Mouse (Mus musculus) stomach, postnatal 0 days (tissue): ENCODE results near the gene Teddm1a. TPM values are rescaled to one million over a fixed set of nuclear protein-coding genes. Genes with fewer than 3 reads are reported as not detected.

Experiments used
- ATAC-seq: fragments of 200-750 bp; cut with Nextera tagmentation; 2 replicates; pipeline ENCODE4 v1.8.0; 2017; ENCODE audit not compliant: low FRiP score, low TSS enrichment
- DNase-seq: peaks from one replicate; pipeline ENCODE4 v3.0.0-alpha.2; 2016; ENCODE audit warnings: low spot score
- H3K27ac ChIP-seq: fragments of 300-500 bp; sonication (generic); replicated peaks from 2 replicates; pipeline ENCODE4 v1.5.1; 2014; ENCODE audit warnings: mild to moderate bottlenecking, control low read depth
- H3K27me3 ChIP-seq: fragments of 300-500 bp; sonication (generic); 2 replicates; pipeline ENCODE4 v1.6.1; 2014; ENCODE audit warnings: low read length; ENCODE audit not compliant: control insufficient read depth, insufficient read depth
- H3K36me3 ChIP-seq: fragments of 300-500 bp; sonication (generic); 2 replicates; pipeline ENCODE4 v1.6.1; 2014; ENCODE audit warnings: low read length, mixed read lengths; ENCODE audit not compliant: control insufficient read depth, insufficient read depth
- H3K4me1 ChIP-seq: fragments of 300-500 bp; sonication (generic); replicated peaks from 2 replicates; pipeline ENCODE4 v1.6.1; 2014; ENCODE audit warnings: antibody characterized with exemption; ENCODE audit not compliant: control insufficient read depth, insufficient read depth
- H3K4me2 ChIP-seq: fragments of 300-500 bp; sonication (generic); replicated peaks from 2 replicates; pipeline ENCODE4 v1.6.1; 2014; ENCODE audit warnings: low read depth, mild to moderate bottlenecking, control low read depth, moderate library complexity
- H3K4me3 ChIP-seq: fragments of 300-500 bp; sonication (generic); 2 replicates; pipeline ENCODE4 v1.5.1; 2014; ENCODE audit warnings: low read depth, low read length, control low read depth
- H3K9ac ChIP-seq: fragments of 300-500 bp; sonication (generic); 2 replicates; pipeline ENCODE4 v1.6.1; 2014; ENCODE audit warnings: mild to moderate bottlenecking, low read length, control low read depth, mixed read lengths
- H3K9me3 ChIP-seq: fragments of 300-500 bp; sonication (generic); 2 replicates; pipeline ENCODE4 v1.6.1; 2016; ENCODE audit warnings: low read length; ENCODE audit not compliant: control insufficient read depth
- CTCF ChIP-seq: IDR thresholded peaks from 2 replicates; pipeline ENCODE4 v1.5.1; 2016; ENCODE audit warnings: antibody characterized with exemption, low read depth, mild to moderate bottlenecking, moderate library complexity
- EP300 ChIP-seq: optimal IDR thresholded peaks from 2 replicates; pipeline ENCODE3; 2016; ENCODE audit warnings: antibody characterized with exemption
- WGBS: fragments of 180-500 bp; shearing (Covaris S2); extraction: QIAGEN DNeasy Blood & Tissue Kit; methylation state at CpG from one replicate; pipeline ENCODE4 v1.1.7; 2014; 5-methylcytosine and 5-hydroxymethylcytosine counted together
- polyA plus RNA-seq: library from polyadenylated mRNA; unstranded; fragments of >200 nt; fragmentation: Nextera tagmentation; extraction: Ambion mirVana; gene quantifications from 2 replicates; pipeline ENCODE4 v1.2.1, GENCODE M21; 2015

Teddm1a gene
- polyA plus RNA-seq, 1 experiment from 2014 or later, result not detected

DNA sequence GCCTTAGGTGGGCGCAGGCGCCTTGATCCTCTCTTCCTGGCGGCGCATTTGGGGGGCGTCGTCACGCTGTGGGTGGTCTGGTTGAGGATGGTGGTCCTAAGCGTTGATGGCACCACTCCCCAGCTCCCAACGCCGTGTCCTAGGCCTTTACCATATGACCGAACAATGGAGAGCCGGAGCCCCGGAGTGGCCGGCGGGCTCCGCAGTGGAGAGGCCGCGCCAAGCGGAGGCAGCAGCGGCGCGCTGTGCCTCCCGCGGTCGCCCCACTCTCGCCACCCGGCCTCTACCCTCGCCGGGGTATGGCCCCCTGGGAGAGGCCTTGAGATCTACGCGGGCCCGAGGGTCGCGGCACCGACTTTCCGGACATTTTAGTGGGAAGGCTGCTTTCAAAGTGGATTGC lies 8.8 kb downstream of the Teddm1a start:
- ATAC-seq (peak; percentile 10), DNase-seq (no peak)
- H3K27ac ChIP-seq, result peak overlapping the region; percentile 97
- peak overlapping the region; percentile 98 for H3K4me3 ChIP-seq
- H3K9ac ChIP-seq, result peak overlapping the region; percentile 98
- no peaks in the 10 kb centered on the region for H3K9me3 ChIP-seq
- H3K27me3 ChIP-seq, result no peaks in the 10 kb centered on the region
- H3K4me2 ChIP-seq, result peak overlapping the region; percentile 72
- under 1% methylated on average over 36 of the region's 36 CpGs for WGBS
- H3K4me1 ChIP-seq, result peaks cover 3% of the 10 kb centered on the region
- TF ChIP-seq CTCF (no peak), EP300 (no peak)
- peaks cover 20% of the 10 kb centered on the region; the same call in 1 of the 2 replicates for H3K36me3 ChIP-seq

DNA sequence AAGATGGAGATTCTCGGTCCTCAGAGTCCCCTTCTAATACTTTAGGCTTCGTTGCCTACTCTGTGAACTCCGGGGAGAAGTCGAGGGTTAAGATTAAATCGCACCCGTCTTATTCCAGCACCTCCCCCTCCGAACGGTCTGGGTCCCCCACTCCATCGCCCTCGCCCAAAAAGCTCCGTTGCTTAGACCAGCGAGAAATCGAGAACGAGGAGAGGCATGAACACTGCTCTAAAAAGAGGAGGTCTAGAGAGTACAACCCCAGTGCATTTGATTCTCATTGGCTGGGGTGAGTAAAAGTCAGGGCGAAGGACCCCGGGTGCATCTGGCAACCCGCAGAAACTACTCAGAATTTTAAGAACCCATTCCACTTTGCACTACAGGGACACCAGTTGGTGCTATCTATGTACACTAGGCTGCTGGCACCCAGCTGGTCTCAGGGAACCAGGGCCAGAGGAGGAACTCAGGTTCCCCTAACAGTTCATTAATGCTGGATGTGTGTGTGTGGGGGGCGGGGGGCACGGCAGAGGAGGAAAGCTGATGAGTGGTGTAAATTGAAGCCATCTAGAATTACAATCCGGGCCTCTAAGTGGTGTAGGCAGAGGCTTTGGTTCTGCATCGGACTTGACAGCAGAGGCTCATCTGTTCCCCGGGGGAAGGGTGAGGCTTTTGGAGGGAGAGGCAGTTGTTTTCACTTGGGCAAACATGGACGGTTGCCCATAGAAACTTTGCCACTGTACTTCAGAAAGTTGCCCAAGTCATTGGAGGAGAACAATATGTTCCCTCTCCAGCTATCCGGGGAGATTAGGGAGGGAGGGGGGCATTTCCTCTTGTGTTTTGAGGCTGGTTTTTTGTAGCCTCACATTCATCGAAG lies 9.6 kb downstream of the Teddm1a start:
- Histone ChIP-seq H3K27ac (peak overlapping the region; percentile 97), H3K9me3 (no peaks in the 10 kb centered on the region), H3K9ac (peak overlapping the region; percentile 98), H3K4me2 (peak overlapping the region; percentile 72), H3K4me3 (peak overlapping the region; percentile 98), H3K36me3 (peaks cover 24% of the 10 kb centered on the region; the same call in 1 of the 2 replicates), H3K27me3 (no peaks in the 10 kb centered on the region), H3K4me1 (peaks cover 3% of the 10 kb centered on the region)
- TF ChIP-seq EP300 (no peak), CTCF (no peak)
- DNase-seq (peak; percentile 52), ATAC-seq (no peak)
- 1% methylated on average over 25 of the region's 25 CpGs for WGBS

DNA sequence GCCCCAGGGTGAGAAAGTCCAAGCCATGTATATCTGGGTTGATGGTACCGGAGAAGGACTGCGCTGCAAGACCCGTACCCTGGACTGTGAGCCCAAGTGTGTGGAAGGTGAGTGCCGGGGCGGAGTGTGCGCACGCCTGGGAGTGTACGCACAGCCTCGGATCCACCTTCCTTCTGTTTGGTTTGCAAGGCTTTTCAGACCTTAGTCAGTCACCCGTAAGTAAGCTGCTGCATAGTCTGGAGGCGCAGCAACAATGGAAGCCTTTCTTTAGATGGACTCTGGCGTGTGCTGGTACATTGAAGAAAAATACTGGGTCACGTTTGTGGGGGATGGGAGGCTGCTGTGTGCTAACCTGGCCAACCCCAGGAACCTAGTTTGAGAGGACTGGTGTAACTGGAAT lies 11.5 kb downstream of the Teddm1a start:
- TF ChIP-seq CTCF, result no peak
- no peak for TF ChIP-seq EP300
- peak overlapping the region; percentile 72 for H3K4me2 ChIP-seq
- ATAC-seq (peak; percentile 6; the same call in 1 of the 2 replicates), DNase-seq (peak; percentile 67)
- peaks cover 3% of the 10 kb centered on the region for H3K4me1 ChIP-seq
- no peaks in the 10 kb centered on the region for H3K27me3 ChIP-seq
- peaks cover 40% of the 10 kb centered on the region for H3K36me3 ChIP-seq
- no peaks in the 10 kb centered on the region for H3K9me3 ChIP-seq
- WGBS, result 59% methylated on average over 13 of the region's 13 CpGs
- H3K4me3 ChIP-seq, result peak overlapping the region; percentile 25
- H3K27ac ChIP-seq, result no peak overlapping the region
- no peak overlapping the region for H3K9ac ChIP-seq

DNA sequence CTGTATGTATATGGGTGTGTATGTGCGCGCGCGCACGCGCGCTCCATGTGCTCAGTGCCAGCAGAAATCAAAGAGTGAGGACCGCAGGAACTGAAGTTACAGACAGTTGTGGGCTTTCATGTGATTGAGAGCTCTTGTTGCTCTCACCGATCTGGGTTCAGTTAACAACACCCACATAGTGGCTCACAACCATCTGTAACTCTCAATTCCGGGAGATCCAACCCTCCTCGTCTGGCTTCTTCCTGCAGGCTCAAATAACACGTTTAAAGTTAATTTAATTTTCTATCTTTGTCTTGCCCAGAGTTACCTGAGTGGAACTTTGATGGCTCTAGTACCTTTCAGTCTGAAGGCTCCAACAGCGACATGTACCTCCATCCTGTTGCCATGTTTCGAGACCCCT lies 12.7 kb downstream of the Teddm1a start:
- ATAC-seq (no peak), DNase-seq (no peak)
- Histone ChIP-seq H3K4me2 (no peak overlapping the region), H3K27ac (no peak overlapping the region), H3K4me1 (no peaks in the 10 kb centered on the region; the same call in none of the 2 replicates), H3K36me3 (peaks cover 49% of the 10 kb centered on the region), H3K9me3 (no peaks in the 10 kb centered on the region), H3K4me3 (no peak overlapping the region), H3K9ac (no peak overlapping the region), H3K27me3 (no peaks in the 10 kb centered on the region)
- no peak for TF ChIP-seq CTCF
- no peak for TF ChIP-seq EP300
- 89% methylated on average over 14 of the region's 14 CpGs for WGBS

DNA sequence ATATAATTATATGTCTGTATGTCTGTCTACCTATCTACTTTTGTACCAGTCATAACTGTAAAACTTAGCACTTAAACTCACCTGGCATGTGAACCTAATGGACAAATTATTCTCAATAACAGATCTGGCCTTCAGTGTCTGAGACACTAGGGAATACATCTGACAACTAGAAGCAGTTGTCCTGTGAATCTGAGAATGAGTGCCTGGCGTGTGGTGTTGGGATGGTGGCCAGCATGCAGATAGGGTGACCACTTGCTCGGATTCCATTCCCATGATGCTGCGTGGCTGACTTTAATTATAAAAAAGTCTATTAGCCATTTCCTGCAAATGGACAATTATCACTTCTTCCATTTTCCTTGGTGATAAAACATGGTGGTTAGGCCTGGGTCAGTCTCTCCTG lies 14.3 kb downstream of the Teddm1a start:
- Histone ChIP-seq H3K27me3 (no peaks in the 10 kb centered on the region), H3K4me2 (no peak overlapping the region), H3K4me1 (peaks cover 2% of the 10 kb centered on the region; the same call in 1 of the 2 replicates), H3K9ac (no peak overlapping the region), H3K36me3 (peaks cover 49% of the 10 kb centered on the region), H3K4me3 (no peak overlapping the region), H3K9me3 (no peaks in the 10 kb centered on the region), H3K27ac (no peak overlapping the region)
- ATAC-seq (no peak), DNase-seq (no peak)
- 96% methylated on average over 3 of the region's 3 CpGs for WGBS
- TF ChIP-seq EP300, result no peak
- no peak for TF ChIP-seq CTCF

DNA sequence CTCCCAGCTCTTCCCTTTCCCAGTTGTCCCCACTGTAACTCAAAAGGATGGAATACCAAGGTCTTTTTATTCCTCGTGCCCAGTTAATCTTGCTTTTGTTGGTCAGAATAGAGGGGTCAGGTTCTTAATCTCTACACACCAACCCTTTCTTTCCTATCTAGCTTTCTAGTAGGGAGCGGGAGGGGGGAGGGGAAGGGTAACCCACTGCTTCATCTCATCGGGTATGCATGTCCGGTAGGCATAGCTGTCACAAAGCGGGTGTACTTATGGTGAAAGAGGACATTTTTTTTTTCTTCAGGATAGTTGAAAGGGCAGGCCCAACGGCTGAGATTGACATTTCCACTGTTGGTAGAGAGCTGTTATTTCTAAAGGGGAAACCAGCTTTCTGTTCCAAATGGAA lies 16.7 kb downstream of the Teddm1a start:
- no peaks in the 10 kb centered on the region for H3K9me3 ChIP-seq
- TF ChIP-seq EP300, result no peak
- no peak for TF ChIP-seq CTCF
- ATAC-seq, result no peak
- DNase-seq, result no peak
- H3K4me3 ChIP-seq, result no peak overlapping the region
- H3K36me3 ChIP-seq, result peaks cover 45% of the 10 kb centered on the region
- 0 out of 2 replicates have a peak, but pooled peaks cover 2% of the 10 kb centered on the region for H3K4me1 ChIP-seq
- H3K27ac ChIP-seq, result no peak overlapping the region
- no peaks in the 10 kb centered on the region for H3K27me3 ChIP-seq
- H3K4me2 ChIP-seq, result no peak overlapping the region
- 77% methylated on average over 6 of the region's 6 CpGs for WGBS
- H3K9ac ChIP-seq, result no peak overlapping the region
